Mouse (Mus musculus): ENCODE measurements around the gene Rnf34.

GRCm38 (mm10) chr5:122909481-122909880, 59.6 kb downstream of the Rnf34 start:
- TF ChIP-seq CTCF (IDR thresholded peaks at IDR 0.05; ENCODE audit: low read depth) = no peak
- TF ChIP-seq EP300 (IDR thresholded peaks at IDR 0.05; ENCODE audit: low read depth) = no peak
